Mouse (Mus musculus) heart, adult 2 months (tissue): Measurements from ENCODE around the gene Wars2.

ENCODE experiments used
- CTCF ChIP-seq: fragments of 200-600 bp; IDR thresholded peaks from 2 replicates; pipeline ENCODE4 v1.8.1; 2022; ENCODE audit warnings: antibody characterized with exemption, mild to moderate bottlenecking, moderate library complexity
- EP300 ChIP-seq: fragments of 200-500 bp; IDR thresholded peaks from 2 replicates; pipeline ENCODE4 v1.6.1; 2011; ENCODE audit warnings: low read depth, low read length, control low read depth; ENCODE audit not compliant: insufficient read depth

DNA sequence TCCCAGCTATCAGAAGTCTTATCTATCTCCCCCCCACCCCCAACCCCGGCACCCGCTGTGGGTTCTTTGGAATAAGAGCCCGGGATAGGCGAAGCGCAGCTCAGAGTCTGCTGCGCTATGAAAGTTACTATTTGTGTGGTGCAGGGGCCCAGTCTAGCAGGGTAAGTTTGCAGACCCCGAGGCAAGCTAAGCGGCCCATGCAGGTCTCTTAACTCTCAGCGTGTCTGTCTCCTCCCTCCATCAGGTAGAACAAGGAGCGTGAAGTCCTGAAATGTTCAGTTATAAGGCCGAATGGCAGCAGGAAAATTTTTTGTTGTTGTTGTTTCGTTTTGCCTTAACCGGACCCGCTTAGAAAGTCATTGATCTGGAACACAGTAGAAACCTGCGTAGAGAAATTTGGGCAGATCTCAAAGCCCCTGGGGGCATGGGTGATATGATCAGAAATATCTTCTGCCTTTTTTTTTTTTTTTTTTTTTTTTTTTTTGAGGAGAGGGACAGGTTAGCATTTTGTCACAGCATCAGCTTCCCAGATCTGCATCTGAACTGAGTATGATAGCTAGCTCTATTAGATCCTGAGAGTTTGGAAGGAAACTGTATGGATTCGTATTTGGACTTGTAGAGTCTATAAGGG, 111.7 kb downstream of the Wars2 start:
- TF ChIP-seq CTCF (no peak), EP300 (no peak)
